Mouse (Mus musculus) brain, embryonic 14.5 days (tissue): ENCODE measurements around the gene Slc1a1.

Experiments used
- CTCF ChIP-seq: fragments of 200-500 bp; IDR thresholded peaks from 2 replicates; pipeline ENCODE4 v1.5.1; 2012; ENCODE audit warnings: inconsistent platforms, mild to moderate bottlenecking, moderate library complexity, borderline replicate concordance; ENCODE audit not compliant: insufficient read depth, insufficient read length; ENCODE audit errors: extremely low read depth
- POLR2A ChIP-seq: fragments of 200-500 bp; IDR thresholded peaks from 2 replicates; pipeline ENCODE4 v1.6.1; 2012; ENCODE audit warnings: mild to moderate bottlenecking, inconsistent platforms, borderline replicate concordance; ENCODE audit not compliant: poor library complexity, insufficient read depth, insufficient read length, severe bottlenecking; ENCODE audit errors: extremely low read depth

DNA sequence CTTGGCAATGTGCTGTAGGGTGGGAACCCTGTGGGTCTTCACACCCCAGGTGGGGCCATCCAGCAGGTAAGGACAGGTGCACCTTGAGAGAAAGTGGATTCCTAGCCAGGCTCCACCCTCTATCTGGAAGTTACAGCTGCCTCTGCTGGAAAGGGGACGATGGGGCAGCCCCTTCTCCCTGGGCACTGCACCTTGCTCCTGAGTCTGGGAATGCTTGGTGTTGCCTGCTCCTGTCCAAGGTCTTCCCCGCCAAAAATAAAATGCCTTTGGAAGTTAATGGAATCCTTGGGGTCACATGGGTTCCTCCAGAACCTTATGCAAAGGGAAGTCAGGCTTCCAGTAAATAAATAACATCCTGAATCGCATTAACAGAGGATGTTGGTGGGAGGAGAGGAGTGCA is 1.3 kb downstream of the Slc1a1 start:
- TF ChIP-seq CTCF: no peak
- TF ChIP-seq POLR2A: no peak
